34 mouse cellular contexts compared by ENCODE assay signal in the genomic region with DNA sequence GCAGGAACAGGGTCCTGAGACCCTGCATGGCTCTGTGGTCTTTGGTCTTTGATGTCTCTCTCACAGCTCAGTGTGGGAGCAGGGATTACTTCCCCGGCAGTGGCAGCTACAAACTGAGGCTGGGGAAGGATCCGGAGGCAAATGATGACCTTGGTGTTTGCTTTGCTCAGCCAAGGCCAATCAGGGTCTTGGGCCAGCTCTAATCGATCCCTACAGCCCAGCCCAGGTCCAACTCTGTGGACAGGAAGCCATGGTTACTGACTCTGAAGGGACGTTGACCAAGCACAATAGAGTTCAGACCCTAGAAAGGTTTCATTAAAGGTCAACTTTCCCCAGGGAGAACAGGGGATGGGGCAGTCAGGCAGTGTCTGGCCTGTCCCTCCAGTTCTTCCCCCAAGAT. TPM values are rescaled to one million over a fixed set of nuclear protein-coding genes. Genes with fewer than 3 reads are reported as not detected.
DNase-seq lines count a peak whose midpoint lies in the region; ATAC-seq and TF ChIP-seq lines count a peak whose summit lies in the region.
"Had no signal": no experiment of that assay in that cellular context is flagged by ENCODE, and none has a peak within 500 bp of the region (broad histone marks: within the 10 kb centered on the region; RNA-seq: fewer than 3 reads in every experiment).

No protein-coding gene starts in this region.

- H3K9ac ChIP-seq in liver, adult 2 months (ENCODE audit: low read depth, low read length): peak overlapping the region; percentile 79
- 0 out of 2 replicates have a peak overlapping the region, but pooled peaks have one; percentile 28 for H3K9ac ChIP-seq in liver, embryonic 12.5 days
- no peak overlapping the region for H3K9ac ChIP-seq in liver, embryonic 15.5 days
- H3K9ac ChIP-seq in intestine, embryonic 16.5 days (ENCODE audit: low read depth, low read length): no peak overlapping the region
- H3K9ac ChIP-seq: embryonic facial prominence, embryonic 12.5 days; embryonic facial prominence, embryonic 15.5 days; forebrain, embryonic 13.5 days; heart, embryonic 12.5 days; heart, embryonic 15.5 days; hindbrain, embryonic 13.5 days had no signal

- DNase-seq in liver, adult 2 months (ENCODE audit: extremely low read depth, low read depth, low spot score): peak; percentile 97
- peak; percentile 68 for DNase-seq in yolk sac, embryonic 10.5 days (ENCODE audit: low spot score)
- no peak for DNase-seq in Muller cell, postnatal 12 days (ENCODE audit: inconsistent ontology term)
- no peak for DNase-seq in spleen, postnatal 10 days (ENCODE audit: low spot score in 2 of 2)
- DNase-seq: adrenal gland, postnatal 10 days; adrenal gland, postnatal 36 days; cerebellum, adult 18-20 months; cerebellum, adult 9-10 months; cerebellum, postnatal 25 days; gastrocnemius, adult 2 months; gastrocnemius, postnatal 14 days; heart, adult 11 months; heart, postnatal 10 days; heart, postnatal 36 days had no signal

- peak overlapping the region; percentile 85 for H3K4me3 ChIP-seq in liver, adult 2 months (ENCODE audit: insufficient read depth, low read depth, low read length)
- H3K4me3 ChIP-seq in liver, embryonic 12.5 days: peak overlapping the region; percentile 46
- peak overlapping the region; percentile 41 for H3K4me3 ChIP-seq in liver, embryonic 15.5 days (replicated peaks)
- no peak overlapping the region for H3K4me3 ChIP-seq in intestine, embryonic 16.5 days (ENCODE audit: low read length)
- H3K4me3 ChIP-seq: embryonic facial prominence, embryonic 12.5 days; embryonic facial prominence, embryonic 15.5 days; forebrain, embryonic 10.5 days; forebrain, embryonic 13.5 days; gastrocnemius, adult 2 months; heart, embryonic 12.5 days; heart, embryonic 15.5 days; hindbrain, embryonic 10.5 days; hindbrain, embryonic 13.5 days had no signal

- no peaks in the 10 kb centered on the region for H3K27me3 ChIP-seq in liver, adult 2 months (ENCODE audit: control insufficient read depth, insufficient read depth, low read length)
- H3K27me3 ChIP-seq in liver, embryonic 12.5 days (replicated peaks): no peaks in the 10 kb centered on the region
- no peaks in the 10 kb centered on the region for H3K27me3 ChIP-seq in liver, embryonic 15.5 days
- H3K27me3 ChIP-seq in intestine, embryonic 16.5 days (replicated peaks; ENCODE audit: control insufficient read depth, insufficient read depth, low read length): no peaks in the 10 kb centered on the region
- H3K27me3 ChIP-seq: embryonic facial prominence, embryonic 12.5 days; embryonic facial prominence, embryonic 15.5 days; forebrain, embryonic 13.5 days; hindbrain, embryonic 13.5 days; Patski had no signal

- H3K9me3 ChIP-seq in liver, embryonic 12.5 days (replicated peaks): no peaks in the 10 kb centered on the region
- no peaks in the 10 kb centered on the region for H3K9me3 ChIP-seq in liver, embryonic 15.5 days (replicated peaks)
- no peaks in the 10 kb centered on the region for H3K9me3 ChIP-seq in intestine, embryonic 16.5 days (ENCODE audit: control insufficient read depth, low read length)
- H3K9me3 ChIP-seq: embryonic facial prominence, embryonic 12.5 days; embryonic facial prominence, embryonic 15.5 days; forebrain, embryonic 10.5 days; forebrain, embryonic 13.5 days; heart, embryonic 12.5 days; heart, embryonic 15.5 days; hindbrain, embryonic 10.5 days; hindbrain, embryonic 13.5 days had no signal

- 20% methylated on average over 4 of the region's 4 CpGs for WGBS in liver, adult 2 months
- 36% methylated on average over 4 of the region's 4 CpGs for WGBS in liver, embryonic 12.5 days (ENCODE audit: insufficient replicate concordance)
- 29% methylated on average over 4 of the region's 4 CpGs for WGBS in liver, embryonic 15.5 days (ENCODE audit: insufficient replicate concordance)
- WGBS in intestine, embryonic 16.5 days: 51% methylated on average over 4 of the region's 4 CpGs

- H3K27ac ChIP-seq in liver, adult 2 months (replicated peaks; ENCODE audit: insufficient read depth, low read depth, low read length): peak overlapping the region; percentile 88
- peak overlapping the region; percentile 56; the same call in 1 of the 2 replicates for H3K27ac ChIP-seq in liver, embryonic 12.5 days
- H3K27ac ChIP-seq in liver, embryonic 15.5 days (replicated peaks): peak overlapping the region; percentile 41; the same call in 1 of the 2 replicates
- H3K27ac ChIP-seq in intestine, embryonic 16.5 days (ENCODE audit: low read length): no peak overlapping the region
- H3K27ac ChIP-seq: embryonic facial prominence, embryonic 12.5 days; embryonic facial prominence, embryonic 15.5 days; forebrain, embryonic 10.5 days; forebrain, embryonic 13.5 days; gastrocnemius, adult 2 months; heart, embryonic 15.5 days; hindbrain, embryonic 10.5 days; hindbrain, embryonic 13.5 days had no signal

- peak; percentile 67; the same call in 1 of the 2 replicates for TF ChIP-seq POLR2A in liver, adult 2 months (IDR thresholded peaks at IDR 0.05; ENCODE audit: extremely low read depth, insufficient read depth, low read length)

- 0 out of 2 replicates have a peak overlapping the region, but pooled peaks have one; percentile 54 for H3K4me2 ChIP-seq in liver, embryonic 12.5 days
- no peak overlapping the region for H3K4me2 ChIP-seq in liver, embryonic 15.5 days
- H3K4me2 ChIP-seq in intestine, embryonic 16.5 days (ENCODE audit: low read depth, low read length): no peak overlapping the region
- H3K4me2 ChIP-seq: embryonic facial prominence, embryonic 12.5 days; embryonic facial prominence, embryonic 15.5 days; forebrain, embryonic 13.5 days; heart, embryonic 12.5 days; heart, embryonic 15.5 days; hindbrain, embryonic 13.5 days had no signal

- peaks cover 49% of the 10 kb centered on the region for H3K4me1 ChIP-seq in liver, adult 2 months (ENCODE audit: control insufficient read depth, insufficient read depth, low read length)
- 0 out of 2 replicates have a peak, but pooled peaks cover 5% of the 10 kb centered on the region for H3K4me1 ChIP-seq in liver, embryonic 12.5 days
- H3K4me1 ChIP-seq in liver, embryonic 15.5 days (replicated peaks): peaks cover 12% of the 10 kb centered on the region
- H3K4me1 ChIP-seq in intestine, embryonic 16.5 days (ENCODE audit: control insufficient read depth, insufficient read depth, low read length): peaks cover 18% of the 10 kb centered on the region; the same call in 1 of the 2 replicates
- H3K4me1 ChIP-seq: embryonic facial prominence, embryonic 12.5 days; forebrain, embryonic 10.5 days; forebrain, embryonic 13.5 days; heart, embryonic 12.5 days; heart, embryonic 15.5 days; hindbrain, embryonic 10.5 days; hindbrain, embryonic 13.5 days had no signal

- peaks cover 15% of the 10 kb centered on the region for H3K36me3 ChIP-seq in liver, adult 2 months (ENCODE audit: control insufficient read depth, insufficient read depth, low read length)
- H3K36me3 ChIP-seq in liver, embryonic 12.5 days: peaks cover 19% of the 10 kb centered on the region
- peaks cover 10% of the 10 kb centered on the region for H3K36me3 ChIP-seq in liver, embryonic 15.5 days (replicated peaks)
- no peaks in the 10 kb centered on the region for H3K36me3 ChIP-seq in intestine, embryonic 16.5 days (ENCODE audit: control insufficient read depth, insufficient read depth, low read length)
- H3K36me3 ChIP-seq: embryonic facial prominence, embryonic 12.5 days; embryonic facial prominence, embryonic 15.5 days; forebrain, embryonic 10.5 days; heart, embryonic 12.5 days; heart, embryonic 15.5 days; hindbrain, embryonic 10.5 days; hindbrain, embryonic 13.5 days had no signal

- peaks cover 12% of the 10 kb centered on the region; the same call in 1 of the 2 replicates for H3K79me2 ChIP-seq in liver, adult 2 months (ENCODE audit: control insufficient read depth, insufficient read depth, low read length)

- TF ChIP-seq CTCF in liver, adult 2 months (IDR thresholded peaks at IDR 0.05; ENCODE audit: low read depth, low read length): no peak

- ATAC-seq in liver, embryonic 12.5 days: peak; percentile 61
- peak; percentile 48 for ATAC-seq in liver, embryonic 15.5 days (ENCODE audit: insufficient read depth)
- no peak for ATAC-seq in intestine, embryonic 16.5 days
- ATAC-seq: CD4-positive, CD25-positive, alpha-beta regulatory T cell, adult 4 months; forebrain, embryonic 13.5 days; forebrain, embryonic 16.5 days; hindbrain, embryonic 16.5 days; Patski had no signal

RNA-seq across cellular contexts. Expression of a gene that starts 0.6 kb away (rescaled TPM):
- total RNA-seq in liver, adult 2 months (2014; rRNA removed): 3,181 and 3,254 TPM in 2 replicates
- polyA plus RNA-seq in liver, adult 2 months (2012; rRNA removed): 2,073 and 2,202 TPM in 2 replicates
- 586 and 615 TPM in 2 replicates for polyA plus RNA-seq in liver, embryonic 12.5 days (2016; fragmentation: Nextera tagmentation; extraction: Ambion mirVana)
- polyA plus RNA-seq in liver, embryonic 15.5 days (2015; fragmentation: Nextera tagmentation; extraction: Ambion mirVana): 1,215 and 1,486 TPM in 2 replicates
- polyA plus RNA-seq in intestine, embryonic 16.5 days (2015; fragmentation: Nextera tagmentation; extraction: Ambion mirVana): 29.0 and 54.2 TPM in 2 replicates
- total RNA-seq: common myeloid progenitor, adult 5-6 weeks; gastrocnemius, adult 2 months; gastrocnemius, postnatal 14 days; heart, adult 8-10 months; heart, postnatal 10 days; heart, postnatal 36 days; MEL had no signal
- polyA plus RNA-seq: C2C12; CD4-positive, CD25-positive, alpha-beta regulatory T cell, adult 4 months; forebrain, embryonic 10.5 days; hindbrain, embryonic 10.5 days; hindbrain, embryonic 13.5 days; hindbrain, embryonic 16.5 days had no signal

RNA-seq across cellular contexts. Expression of a gene that starts 17.9 kb away (rescaled TPM):
- 0.27 and 0.28 TPM in 2 replicates for total RNA-seq in liver, adult 2 months (2014; rRNA removed)
- 0.39 and 0.64 TPM in 2 replicates for polyA plus RNA-seq in liver, adult 2 months (2012; rRNA removed)
- 7.1 and 7.2 TPM in 2 replicates for polyA plus RNA-seq in liver, embryonic 12.5 days (2016; fragmentation: Nextera tagmentation; extraction: Ambion mirVana)
- polyA plus RNA-seq in liver, embryonic 15.5 days (2015; fragmentation: Nextera tagmentation; extraction: Ambion mirVana): 5.1 and 5.7 TPM in 2 replicates
- 98.5 and 102 TPM in 2 replicates for polyA plus RNA-seq in intestine, embryonic 16.5 days (2015; fragmentation: Nextera tagmentation; extraction: Ambion mirVana)
- total RNA-seq: adrenal gland, postnatal 36 days; common myeloid progenitor, adult 5-6 weeks; gastrocnemius, adult 2 months; gastrocnemius, postnatal 14 days; gastrocnemius, postnatal 4 days; heart, adult 8-10 months; heart, postnatal 10 days; heart, postnatal 36 days; MEL had no signal
- polyA plus RNA-seq: C2C12; CD4-positive, CD25-positive, alpha-beta regulatory T cell, adult 4 months; embryonic facial prominence, embryonic 15.5 days; forebrain, embryonic 10.5 days; forebrain, embryonic 13.5 days; hindbrain, embryonic 13.5 days; hindbrain, embryonic 16.5 days had no signal

RNA-seq across cellular contexts. Expression of a gene that starts 59.8 kb away (rescaled TPM):
- 1.7 and 2.2 TPM in 2 replicates for total RNA-seq in liver, adult 2 months (2014; rRNA removed)
- polyA plus RNA-seq in liver, adult 2 months (2012; rRNA removed): 4.1 and 5.4 TPM in 2 replicates
- 2.3 and 2.7 TPM in 2 replicates for polyA plus RNA-seq in liver, embryonic 12.5 days (2016; fragmentation: Nextera tagmentation; extraction: Ambion mirVana)
- 1.8 and 2.1 TPM in 2 replicates for polyA plus RNA-seq in liver, embryonic 15.5 days (2015; fragmentation: Nextera tagmentation; extraction: Ambion mirVana)
- polyA plus RNA-seq in intestine, embryonic 16.5 days (2015; fragmentation: Nextera tagmentation; extraction: Ambion mirVana): 8.1 and 9.6 TPM in 2 replicates
- total RNA-seq: MEL had no signal

Comparison
In these comparisons a context has a peak if more than half of its experiments do, and no peak if none do; other contexts are left out.
1. H3K9ac ChIP-seq: peak in liver, adult 2 months (single experiment) and liver, embryonic 12.5 days (single experiment); none in liver, embryonic 15.5 days (single experiment) and intestine, embryonic 16.5 days (single experiment).
2. DNase-seq: peak in liver, adult 2 months (single experiment) and yolk sac, embryonic 10.5 days (single experiment); none in Muller cell, postnatal 12 days (single experiment) and spleen, postnatal 10 days (0 of 2).
3. RNA of a gene that starts 0.6 kb away (polyA plus RNA-seq): 2,073 to 2,202 TPM in liver, adult 2 months, 1,215 to 1,486 TPM in liver, embryonic 15.5 days and 586 to 615 TPM in liver, embryonic 12.5 days; 29.0 to 54.2 TPM in intestine, embryonic 16.5 days; every median in the first group is over 10 times any median in the second.
4. RNA of a gene that starts 17.9 kb away (polyA plus RNA-seq): 98.5 to 102 TPM in intestine, embryonic 16.5 days; 7.1 to 7.2 TPM in liver, embryonic 12.5 days, 5.1 to 5.7 TPM in liver, embryonic 15.5 days and 0.39 to 0.64 TPM in liver, adult 2 months; every median in the first group is over 10 times any median in the second.